Mouse (Mus musculus) G1E (cell line): ENCODE measurements around the gene Fndc3b.

Experiments
- CTCF ChIP-seq: IDR thresholded peaks from 2 replicates; pipeline ENCODE4 v1.5.1; 2012; ENCODE audit warnings: low read depth, low read length, inconsistent platforms, mixed read lengths
- POLR2AphosphoS5 ChIP-seq: IDR thresholded peaks from 2 replicates; pipeline ENCODE4 v1.6.1; 2012; ENCODE audit warnings: low read depth, low read length, inconsistent platforms; ENCODE audit not compliant: insufficient replicate concordance

GRCm38 (mm10) chr3:27703081-27703480 is 8.0 kb downstream of the Fndc3b start:
- no peak for TF ChIP-seq CTCF
- no peak for TF ChIP-seq POLR2AphosphoS5
